Mouse (Mus musculus) stomach, embryonic 14.5 days (tissue): ENCODE measurements around the gene Atp6v1g3. TPM values are rescaled to one million over a fixed set of nuclear protein-coding genes. Genes with fewer than 3 reads are reported as not detected.

Experiments used
- ATAC-seq: fragments of 200-750 bp; cut with Nextera tagmentation; 2 replicates; pipeline ENCODE4 v1.8.0; 2017; ENCODE audit warnings: low read depth, moderate TSS enrichment; ENCODE audit not compliant: insufficient number of reproducible peaks, insufficient read depth, low FRiP score
- H3K27ac ChIP-seq: fragments of 300-500 bp; sonication (generic); 2 replicates; pipeline ENCODE4 v1.5.1; 2014; ENCODE audit warnings: mild to moderate bottlenecking, low read length, moderate library complexity, mixed read lengths
- H3K27me3 ChIP-seq: fragments of 300-500 bp; sonication (generic); 2 replicates; pipeline ENCODE4 v1.6.1; 2014; ENCODE audit warnings: low read length, control low read depth, mixed read lengths; ENCODE audit not compliant: control insufficient read depth, insufficient read depth
- H3K36me3 ChIP-seq: fragments of 300-500 bp; sonication (generic); 2 replicates; pipeline ENCODE4 v1.6.1; 2014; ENCODE audit warnings: mild to moderate bottlenecking, control low read depth, low read length, moderate library complexity, mixed read lengths; ENCODE audit not compliant: control insufficient read depth, insufficient read depth
- H3K4me1 ChIP-seq: fragments of 300-500 bp; sonication (generic); 2 replicates; pipeline ENCODE4 v1.6.1; 2014; ENCODE audit warnings: low read length, control low read depth, mixed read lengths; ENCODE audit not compliant: control insufficient read depth, insufficient read depth
- H3K4me2 ChIP-seq: fragments of 300-500 bp; sonication (generic); replicated peaks from 2 replicates; pipeline ENCODE4 v1.6.1; 2014; ENCODE audit warnings: low read depth, low read length, control low read depth
- H3K4me3 ChIP-seq: fragments of 300-500 bp; sonication (generic); 2 replicates; pipeline ENCODE4 v1.5.1; 2014; ENCODE audit warnings: low read depth, low read length, control low read depth
- H3K9ac ChIP-seq: fragments of 300-500 bp; sonication (generic); replicated peaks from 2 replicates; pipeline ENCODE4 v1.6.1; 2014; ENCODE audit warnings: low read depth, mild to moderate bottlenecking, control low read depth, low read length, moderate library complexity, mixed read lengths
- H3K9me3 ChIP-seq: fragments of 300-500 bp; sonication (generic); 2 replicates; pipeline ENCODE4 v1.6.1; 2016; ENCODE audit warnings: low read depth, low read length, control low read depth; ENCODE audit not compliant: control insufficient read depth
- WGBS: fragments of 180-500 bp; shearing (Covaris S2); extraction: QIAGEN DNeasy Blood & Tissue Kit; methylation state at CpG from one replicate; pipeline ENCODE4 v1.1.7; 2014; 5-methylcytosine and 5-hydroxymethylcytosine counted together
- polyA plus RNA-seq: library from polyadenylated mRNA; unstranded; fragments of >200 nt; fragmentation: Nextera tagmentation; extraction: Ambion mirVana; gene quantifications from 2 replicates; pipeline ENCODE4 v1.2.1, GENCODE M21; 2014

The Atp6v1g3 gene
- polyA plus RNA-seq, 1 experiment from 2014 or later = not detected

DNA sequence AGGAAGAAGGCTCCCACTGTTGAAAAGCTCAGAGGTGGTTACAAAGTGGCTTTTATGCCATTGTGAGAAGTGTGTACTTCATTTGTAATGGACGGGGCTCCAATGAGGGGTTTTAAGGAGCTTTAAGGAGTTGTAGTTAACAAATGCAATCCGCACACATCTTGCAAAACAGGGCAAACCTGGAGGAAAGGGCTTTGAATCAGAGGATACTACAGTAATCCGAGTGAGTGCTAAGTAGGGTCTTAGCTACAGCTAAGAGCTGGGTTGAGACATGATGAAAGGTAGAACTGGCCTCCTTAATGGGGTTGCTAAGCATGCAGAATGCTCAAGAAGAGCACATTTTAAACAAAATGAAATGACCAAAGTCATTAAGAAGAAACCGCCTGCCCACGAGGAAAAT is 20.9 kb downstream of the Atp6v1g3 start:
- no peak overlapping the region for H3K4me3 ChIP-seq

DNA sequence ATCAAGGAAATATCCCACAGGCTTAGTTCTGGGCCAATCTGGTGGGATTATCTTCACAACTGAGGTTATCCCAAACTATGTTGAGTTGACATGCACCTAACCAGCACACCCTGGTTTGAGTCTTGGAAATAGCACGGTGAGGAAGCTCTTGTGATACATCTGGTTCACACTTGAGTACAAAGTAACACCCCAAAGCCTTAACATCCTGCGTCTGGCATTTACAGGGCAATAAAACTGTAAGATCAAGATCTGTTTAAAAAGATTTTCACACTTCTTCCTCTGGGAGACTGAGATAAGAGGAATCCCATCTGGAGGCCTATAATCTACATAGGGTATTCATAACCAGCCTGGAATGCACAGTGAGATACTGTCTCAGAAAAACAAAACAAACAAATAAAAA is 24.6 kb downstream of the Atp6v1g3 start:
- no peaks in the 10 kb centered on the region for H3K9me3 ChIP-seq
- ATAC-seq = no peak
- WGBS = 39% methylated on average over 2 of the region's 2 CpGs

More for the DNA sequence above, 20.9 kb downstream of the Atp6v1g3 start:
- no peaks in the 10 kb centered on the region for H3K4me1 ChIP-seq
- WGBS = 83% methylated on average over 5 of the region's 5 CpGs
- no peak overlapping the region for H3K4me2 ChIP-seq
- no peak for ATAC-seq
- H3K27me3 ChIP-seq = no peaks in the 10 kb centered on the region
- no peaks in the 10 kb centered on the region for H3K9me3 ChIP-seq
- no peaks in the 10 kb centered on the region for H3K36me3 ChIP-seq
- no peak overlapping the region for H3K9ac ChIP-seq
- H3K27ac ChIP-seq = no peak overlapping the region

DNA sequence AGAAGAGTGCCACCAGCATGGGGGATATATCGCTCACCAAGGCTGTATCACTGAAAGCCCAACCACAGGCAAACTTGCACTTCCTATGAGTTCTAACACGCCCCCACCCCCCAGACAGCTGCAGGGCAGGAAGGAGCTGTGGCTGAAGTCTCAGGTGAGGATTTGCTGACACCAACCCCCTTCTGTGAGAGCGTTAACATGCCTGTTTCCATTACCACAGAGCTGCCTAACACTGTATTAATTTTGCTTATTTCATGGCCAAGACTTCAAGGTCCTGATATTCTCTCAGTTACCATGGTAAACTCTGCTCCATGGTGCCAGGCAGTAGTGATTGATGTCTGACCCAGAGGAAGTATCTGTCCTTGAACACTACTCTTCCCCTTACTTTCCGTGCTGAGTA is 26.0 kb downstream of the Atp6v1g3 start:
- H3K4me2 ChIP-seq = no peak overlapping the region
- 63% methylated on average over 4 of the region's 4 CpGs for WGBS
- no peaks in the 10 kb centered on the region for H3K9me3 ChIP-seq
- ATAC-seq = no peak
- no peak overlapping the region for H3K27ac ChIP-seq
- H3K27me3 ChIP-seq = no peaks in the 10 kb centered on the region
- no peaks in the 10 kb centered on the region for H3K4me1 ChIP-seq
- H3K36me3 ChIP-seq = no peaks in the 10 kb centered on the region
- no peak overlapping the region for H3K4me3 ChIP-seq
- no peak overlapping the region for H3K9ac ChIP-seq

More for the DNA sequence above, 24.6 kb downstream of the Atp6v1g3 start:
- Histone ChIP-seq H3K4me1 (no peaks in the 10 kb centered on the region), H3K4me2 (no peak overlapping the region), H3K9ac (no peak overlapping the region), H3K27me3 (no peaks in the 10 kb centered on the region), H3K36me3 (no peaks in the 10 kb centered on the region), H3K4me3 (no peak overlapping the region), H3K27ac (no peak overlapping the region)

DNA sequence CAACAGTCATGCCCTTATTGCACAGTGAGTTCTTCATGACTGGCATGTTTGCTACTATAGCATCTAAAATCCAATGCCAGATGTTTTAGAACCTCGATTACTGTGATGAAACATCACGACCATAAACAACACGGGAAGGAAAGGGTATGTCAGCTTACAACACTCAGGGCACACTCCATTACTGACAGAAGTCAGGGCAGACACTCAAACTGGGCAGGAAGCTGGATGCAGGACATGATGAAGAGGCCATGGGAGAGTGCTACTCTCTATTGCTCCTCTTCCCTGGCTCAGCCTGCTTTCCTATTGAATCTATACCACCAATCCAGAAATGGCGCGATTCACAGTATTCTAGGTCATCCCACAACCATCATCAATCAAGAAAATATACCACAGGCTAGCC is 28.4 kb downstream of the Atp6v1g3 start:
- H3K4me2 ChIP-seq = no peak overlapping the region
- ATAC-seq = no peak
- no peak overlapping the region for H3K27ac ChIP-seq
- H3K27me3 ChIP-seq = no peaks in the 10 kb centered on the region
- H3K36me3 ChIP-seq = no peaks in the 10 kb centered on the region
- no peaks in the 10 kb centered on the region for H3K4me1 ChIP-seq
- no peak overlapping the region for H3K9ac ChIP-seq
- 83% methylated on average over 5 of the region's 5 CpGs for WGBS
- no peak overlapping the region for H3K4me3 ChIP-seq
- H3K9me3 ChIP-seq = no peaks in the 10 kb centered on the region

DNA sequence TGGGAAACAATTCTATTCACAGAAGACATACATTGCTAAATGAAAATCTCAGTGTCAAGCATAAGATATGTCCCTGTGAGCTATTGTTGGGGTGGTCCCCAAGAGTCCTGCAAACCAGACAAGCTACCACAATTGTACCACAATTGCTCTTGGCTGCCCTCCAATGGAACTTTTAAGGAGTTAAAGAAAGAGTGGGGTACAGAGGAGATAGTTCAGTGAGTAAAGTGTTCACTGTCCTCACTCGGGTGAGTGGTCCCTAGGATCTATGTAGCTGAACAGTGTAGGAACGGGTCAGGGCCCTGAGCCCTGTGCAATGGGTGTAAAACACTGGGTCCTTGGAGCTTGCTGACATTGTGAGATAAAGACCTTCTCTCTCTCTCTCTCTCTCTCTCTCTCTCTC is 29.2 kb downstream of the Atp6v1g3 start:
- no peaks in the 10 kb centered on the region for H3K36me3 ChIP-seq
- no peak overlapping the region for H3K4me2 ChIP-seq
- no peak overlapping the region for H3K4me3 ChIP-seq
- no peaks in the 10 kb centered on the region for H3K9me3 ChIP-seq
- no peak overlapping the region for H3K27ac ChIP-seq
- no peaks in the 10 kb centered on the region for H3K27me3 ChIP-seq
- ATAC-seq = no peak
- 87% methylated on average over 2 of the region's 2 CpGs for WGBS
- H3K4me1 ChIP-seq = no peaks in the 10 kb centered on the region
- no peak overlapping the region for H3K9ac ChIP-seq

DNA sequence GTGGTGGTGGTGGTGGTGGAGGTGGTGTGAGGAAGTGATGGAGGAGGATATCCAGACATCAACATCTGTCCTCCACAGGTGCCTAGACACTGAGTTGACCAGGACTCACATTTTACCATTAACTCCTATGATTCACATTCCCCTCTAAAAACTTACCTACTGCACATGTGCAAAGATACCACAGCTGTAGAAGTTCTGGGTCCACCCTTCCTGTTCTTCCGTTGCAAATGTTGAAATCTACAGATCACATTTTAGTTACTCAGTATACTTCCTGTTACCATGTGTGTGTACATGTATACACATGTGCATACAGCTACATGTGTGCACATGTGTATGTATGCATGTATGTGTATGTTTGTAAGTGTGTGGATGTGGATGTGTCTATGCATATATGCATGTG is 29.8 kb downstream of the Atp6v1g3 start:
- ATAC-seq = no peak
- Histone ChIP-seq H3K27ac (no peak overlapping the region), H3K36me3 (no peaks in the 10 kb centered on the region), H3K4me2 (no peak overlapping the region), H3K4me3 (no peak overlapping the region), H3K27me3 (no peaks in the 10 kb centered on the region), H3K9ac (no peak overlapping the region), H3K4me1 (no peaks in the 10 kb centered on the region), H3K9me3 (no peaks in the 10 kb centered on the region)
- WGBS = 80% methylated on average over 1 of the region's 1 CpGs

DNA sequence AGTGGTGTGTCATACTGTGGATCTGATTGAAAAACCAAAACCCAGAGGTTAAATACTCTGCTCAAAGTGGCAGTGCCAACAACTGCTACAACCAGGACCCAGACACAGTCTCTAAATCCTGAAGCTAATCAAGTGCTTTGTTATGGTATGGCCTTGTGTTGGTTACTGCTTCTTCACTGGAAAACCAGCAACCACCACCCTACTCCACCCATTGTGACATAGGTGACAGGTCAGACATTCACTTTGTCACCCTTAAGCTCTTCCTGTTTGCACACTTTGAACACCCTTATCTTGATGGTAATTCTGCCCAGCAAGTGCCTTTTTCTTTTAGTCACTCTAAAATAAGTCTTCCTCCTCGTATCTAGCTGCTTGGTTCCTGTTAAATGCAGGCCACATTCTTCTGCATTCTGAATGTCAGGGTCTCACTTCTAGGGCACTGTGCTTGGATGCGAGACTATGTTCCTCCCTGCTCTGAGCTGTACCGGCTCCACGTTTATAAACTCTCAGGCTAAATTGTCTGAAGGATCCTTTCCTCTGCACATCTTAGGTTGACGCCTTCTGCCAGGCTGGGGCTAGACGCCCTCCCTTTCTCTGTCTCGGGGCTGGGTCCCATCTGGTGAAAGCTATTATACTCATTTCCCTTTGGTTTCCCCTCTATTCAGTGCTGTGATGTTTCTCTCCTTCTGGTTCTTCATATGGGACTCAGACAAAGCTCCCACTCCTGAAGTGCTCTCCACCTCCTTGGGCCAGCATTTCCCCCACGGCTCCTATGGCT is 30.8 kb downstream of the Atp6v1g3 start:
- Histone ChIP-seq H3K4me1 (no peaks in the 10 kb centered on the region), H3K27me3 (no peaks in the 10 kb centered on the region), H3K9me3 (no peaks in the 10 kb centered on the region), H3K4me2 (no peak overlapping the region), H3K36me3 (no peaks in the 10 kb centered on the region), H3K27ac (no peak overlapping the region), H3K9ac (no peak overlapping the region), H3K4me3 (no peak overlapping the region)
- ATAC-seq = no peak
- WGBS = 56% methylated on average over 8 of the region's 8 CpGs

DNA sequence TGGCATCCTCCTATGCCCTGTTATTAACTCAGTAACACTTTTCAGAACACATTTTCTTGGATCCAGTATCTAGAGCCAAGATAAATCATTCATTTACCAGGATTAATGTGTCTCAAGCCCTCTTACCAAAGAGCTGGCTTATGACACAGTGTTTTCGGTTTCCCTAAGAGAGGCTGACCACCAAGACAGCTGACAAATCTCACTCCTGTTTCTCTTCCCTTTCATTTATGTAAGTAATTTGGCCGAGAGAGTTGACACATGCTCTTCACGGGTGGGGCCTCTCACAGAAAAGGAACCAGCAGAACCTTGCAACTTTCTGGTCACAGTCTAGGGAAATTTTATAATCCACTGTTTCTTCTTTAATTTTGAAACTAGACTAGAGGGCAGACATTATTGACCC is 49.1 kb downstream of the Atp6v1g3 start:
- no peak overlapping the region for H3K4me3 ChIP-seq
- H3K27ac ChIP-seq = no peak overlapping the region
- no peak overlapping the region for H3K9ac ChIP-seq
- no peaks in the 10 kb centered on the region for H3K4me1 ChIP-seq
- ATAC-seq = no peak
- H3K4me2 ChIP-seq = no peak overlapping the region
- no peaks in the 10 kb centered on the region for H3K36me3 ChIP-seq
- no peaks in the 10 kb centered on the region for H3K27me3 ChIP-seq
- WGBS = 34% methylated on average over 3 of the region's 3 CpGs
- no peaks in the 10 kb centered on the region for H3K9me3 ChIP-seq

DNA sequence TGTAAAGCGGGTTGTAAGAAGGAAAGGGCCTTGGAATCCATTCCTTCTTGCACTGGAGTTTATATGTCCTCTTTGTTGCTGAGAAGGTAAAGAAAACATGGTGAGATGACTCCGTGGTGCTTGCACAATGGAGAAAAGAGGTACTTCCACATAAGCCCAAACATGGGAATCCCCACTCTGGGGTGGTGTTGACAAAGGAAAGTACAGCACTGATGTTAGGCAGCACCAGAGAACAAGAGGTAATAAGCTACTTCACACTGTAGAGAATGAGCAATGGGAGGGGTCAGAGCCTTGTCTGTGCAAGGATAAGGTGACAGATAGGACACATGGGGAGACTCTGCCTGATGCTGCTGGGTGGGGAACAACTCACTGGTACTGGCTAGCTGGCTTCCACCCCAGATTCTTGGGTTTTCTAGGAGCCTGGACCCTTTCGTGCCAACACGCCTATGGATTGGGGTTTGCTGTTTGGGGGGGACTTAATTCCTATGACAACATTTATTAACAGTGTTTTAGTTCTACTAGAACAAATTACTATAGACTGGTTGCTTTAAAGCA is 49.6 kb downstream of the Atp6v1g3 start:
- H3K9ac ChIP-seq = no peak overlapping the region
- no peak overlapping the region for H3K4me3 ChIP-seq
- H3K9me3 ChIP-seq = no peaks in the 10 kb centered on the region
- H3K4me1 ChIP-seq = no peaks in the 10 kb centered on the region
- WGBS = 83% methylated on average over 4 of the region's 4 CpGs
- ATAC-seq = no peak
- no peak overlapping the region for H3K4me2 ChIP-seq
- no peak overlapping the region for H3K27ac ChIP-seq
- no peaks in the 10 kb centered on the region for H3K27me3 ChIP-seq
- H3K36me3 ChIP-seq = no peaks in the 10 kb centered on the region
